Mouse (Mus musculus): ENCODE results near the gene Disc1.

GRCm38 (mm10) chr8:125074581-125074980, 20.6 kb downstream of the Disc1 start:
- TF ChIP-seq CTCF (IDR thresholded peaks at IDR 0.05; ENCODE audit: borderline replicate concordance, extremely low read depth, insufficient read depth, insufficient read length) (no peak), POLR2A (IDR thresholded peaks at IDR 0.05; ENCODE audit: borderline replicate concordance, extremely low read depth, insufficient read depth, insufficient read length, poor library complexity, severe bottlenecking) (no peak)
